Mouse (Mus musculus): ENCODE measurements at regions not wholly inside any gene's neighbourhood (a gene's known extent, or its start where the extent isn't known, plus 50 kb on each side); places are given as distances from the start of the nearest gene placed in this dataset.

DNA sequence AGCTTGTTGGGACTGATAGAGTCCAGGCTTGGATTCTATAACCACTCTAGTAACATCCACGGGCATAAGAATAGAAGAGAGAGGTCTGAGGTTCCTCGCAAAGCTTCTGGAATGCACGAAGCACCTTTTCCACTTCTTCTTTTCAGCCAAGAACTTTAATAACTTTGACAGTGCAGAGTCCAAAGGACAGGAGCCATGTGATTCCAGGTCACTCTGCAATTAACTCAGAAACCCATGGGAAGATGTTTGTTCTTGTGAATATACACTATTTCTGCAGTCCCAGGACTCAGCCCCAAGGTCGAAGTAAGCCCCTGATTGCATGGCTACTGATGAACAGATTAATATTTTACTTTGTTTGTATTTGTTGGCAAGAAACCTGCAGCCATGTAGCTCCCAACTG is 113.0 kb upstream of the Nxt1 start:
- no peak for DNase-seq (ENCODE audit: low read depth, low spot score)

DNA sequence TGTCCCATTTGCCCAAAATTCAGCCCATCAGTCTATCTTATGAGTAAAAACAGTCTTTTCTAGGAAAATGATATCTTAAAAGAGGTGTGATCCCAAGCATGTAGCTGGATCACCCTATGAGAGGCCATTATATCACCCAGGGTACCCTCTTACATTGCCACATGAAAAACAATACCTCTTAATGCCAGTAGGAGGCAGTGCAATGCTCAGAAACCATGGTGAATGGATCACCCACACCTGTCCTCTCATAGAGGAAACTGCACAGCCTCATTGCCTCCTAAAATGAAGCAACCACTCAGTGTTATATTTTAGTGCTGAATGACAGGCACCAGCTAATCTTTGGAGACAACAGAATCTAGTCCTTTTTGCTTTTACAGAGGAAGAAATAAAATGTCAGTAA is 114.0 kb upstream of the Nxt1 start:
- DNase-seq (ENCODE audit: low read depth, low spot score): peak; percentile 20

- no peak for DNase-seq (ENCODE audit: low read depth, low spot score)
Observed at GRCm38 (mm10) chr2:148551207-148551606, 107.8 kb upstream of the Cd93 start.

DNA sequence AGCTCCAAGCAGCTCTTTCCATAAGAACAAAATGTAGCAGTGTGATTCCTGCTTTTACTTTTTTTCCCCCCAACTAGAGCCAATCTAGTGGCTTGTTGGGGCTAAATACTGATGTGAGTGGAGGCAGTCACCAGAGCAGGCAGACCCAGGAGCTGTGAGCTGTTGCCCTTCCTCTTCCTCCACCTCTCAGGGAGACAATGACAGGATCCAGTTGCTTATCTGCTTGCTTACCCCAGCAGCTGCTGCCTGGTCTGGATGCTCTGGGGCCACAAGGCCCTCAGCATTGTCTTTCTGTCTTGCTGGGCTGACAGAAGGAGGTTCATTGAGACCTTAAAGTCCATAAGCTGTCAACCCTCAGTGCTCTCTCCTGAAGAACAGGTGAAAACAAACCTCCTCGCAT is 106.3 kb upstream of the Cd93 start:
- DNase-seq (ENCODE audit: low read depth, low spot score): no peak

DNA sequence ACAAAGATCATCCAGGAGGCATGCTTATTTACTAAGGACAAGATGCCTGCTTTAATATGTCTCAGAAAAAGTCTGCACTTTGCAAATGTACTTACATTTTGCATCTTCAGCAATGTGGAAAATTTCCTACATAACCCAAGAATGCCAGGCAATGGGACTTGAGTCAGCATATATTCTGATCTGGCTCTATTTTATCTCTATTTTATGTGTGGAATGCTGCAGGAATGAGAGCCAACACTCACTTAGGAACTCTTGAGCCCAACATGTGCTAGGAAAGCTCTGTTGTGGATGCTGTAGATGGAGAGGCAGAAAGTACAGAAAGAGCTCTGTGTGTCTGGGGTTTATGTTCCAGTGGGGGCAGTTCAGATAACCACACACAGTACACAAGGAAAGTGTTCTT is 99.0 kb upstream of the Cd93 start:
- DNase-seq (ENCODE audit: low read depth, low spot score): no peak

- DNase-seq (ENCODE audit: low read depth, low spot score): no peak
Observed at GRCm38 (mm10) chr2:148537914-148538510, 94.6 kb upstream of the Cd93 start.

DNA sequence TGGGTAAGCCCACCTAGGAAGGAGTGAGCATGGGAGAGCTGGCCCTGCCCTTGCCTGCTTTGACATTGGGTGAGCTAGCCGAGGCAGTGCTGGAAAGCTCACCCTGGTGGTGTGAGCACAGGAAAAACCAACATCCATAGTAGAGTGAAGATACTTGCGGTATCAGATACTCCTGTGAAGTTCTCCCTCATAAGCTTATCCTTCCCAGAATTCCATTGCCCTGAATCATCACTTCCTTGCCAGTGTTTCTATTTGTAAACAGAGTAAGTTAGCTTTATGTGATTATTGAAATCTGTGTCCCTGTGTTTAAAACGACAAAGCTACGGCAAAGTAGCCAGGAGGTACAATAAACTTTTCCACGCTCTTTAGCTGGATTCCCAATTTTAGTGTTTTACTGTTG is 93.9 kb upstream of the Cd93 start:
- no peak for DNase-seq (ENCODE audit: low read depth, low spot score)

- no peak for DNase-seq (ENCODE audit: low read depth, low spot score)
Observed at GRCm38 (mm10) chr2:148536608-148537007, 93.2 kb upstream of the Cd93 start.

DNA sequence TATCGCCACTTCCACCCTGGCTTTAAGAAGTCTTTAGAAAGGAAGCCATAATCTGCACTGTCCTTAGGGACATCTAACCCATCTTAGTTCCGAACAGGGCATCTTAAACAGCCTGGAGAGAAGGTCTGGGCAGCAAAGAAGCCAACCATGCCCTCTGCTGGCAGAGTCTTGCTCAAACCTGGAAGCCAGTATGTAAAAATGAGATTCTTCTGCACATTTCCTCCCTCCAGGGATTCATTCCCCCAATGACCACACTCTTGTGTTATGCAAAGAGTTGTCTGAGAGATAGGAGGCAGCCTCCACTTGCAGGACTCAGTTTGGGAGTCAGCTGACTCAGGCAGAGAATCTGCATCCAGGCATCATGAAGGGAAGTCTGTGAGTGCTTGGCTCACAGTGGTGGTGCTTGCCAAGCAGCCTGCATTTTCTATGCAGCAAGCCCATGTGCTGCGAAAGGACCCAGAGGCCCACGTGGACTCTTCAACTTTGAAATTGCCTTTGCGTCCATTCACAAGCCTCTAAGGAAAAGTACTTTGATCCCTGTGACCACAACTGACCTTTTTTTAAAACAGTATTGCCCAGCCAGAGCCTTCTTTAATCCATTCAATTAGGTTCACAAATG is 92.3 kb upstream of the Cd93 start:
- DNase-seq (ENCODE audit: low read depth, low spot score): no peak

DNA sequence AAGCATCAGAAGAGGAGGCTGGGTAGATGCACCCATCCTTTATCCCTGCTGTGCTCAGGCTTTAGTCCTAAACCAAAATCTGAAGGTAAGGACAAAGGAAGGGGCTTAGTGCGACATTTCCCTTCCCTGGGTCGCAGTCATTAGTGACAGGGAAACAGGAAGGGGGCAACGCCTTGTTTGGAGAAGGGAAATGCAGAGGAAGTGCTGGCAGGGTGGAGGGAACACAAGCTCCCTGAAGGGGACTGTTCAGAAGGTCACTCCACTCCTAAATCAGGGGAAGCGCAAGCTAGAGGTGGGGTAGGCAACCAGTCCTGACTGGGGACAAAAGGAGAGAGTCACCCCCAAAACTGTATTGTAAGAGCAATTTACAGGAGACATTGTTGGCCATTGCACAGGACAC is 88.7 kb upstream of the Cd93 start:
- no peak for DNase-seq (ENCODE audit: low read depth, low spot score)

GRCm38 (mm10) chr2:148530546-148530945 is 87.2 kb upstream of the Cd93 start:
- DNase-seq (ENCODE audit: low read depth, low spot score): no peak

GRCm38 (mm10) chr2:148529900-148530299 is 86.5 kb upstream of the Cd93 start:
- DNase-seq (ENCODE audit: low read depth, low spot score): no peak

DNA sequence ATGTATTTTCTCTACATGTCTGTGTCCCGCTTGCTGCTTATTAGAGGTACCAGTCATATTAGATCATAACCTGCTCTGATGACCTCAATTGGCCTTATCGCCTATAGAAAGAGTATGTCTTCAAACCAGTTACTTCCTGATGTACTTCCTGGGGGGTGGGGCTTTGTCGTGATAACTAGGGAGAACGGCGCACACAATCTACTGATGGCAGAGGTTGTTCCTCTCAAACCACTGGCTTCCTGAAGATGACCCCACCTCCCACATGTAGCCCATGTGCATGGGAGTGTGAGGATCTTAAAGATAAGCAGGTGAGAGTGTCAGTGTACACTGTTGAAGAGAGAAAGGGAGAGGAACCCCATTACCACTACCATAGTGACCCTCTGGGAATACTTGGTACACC is 84.4 kb upstream of the Cd93 start:
- DNase-seq (ENCODE audit: low read depth, low spot score): no peak

DNA sequence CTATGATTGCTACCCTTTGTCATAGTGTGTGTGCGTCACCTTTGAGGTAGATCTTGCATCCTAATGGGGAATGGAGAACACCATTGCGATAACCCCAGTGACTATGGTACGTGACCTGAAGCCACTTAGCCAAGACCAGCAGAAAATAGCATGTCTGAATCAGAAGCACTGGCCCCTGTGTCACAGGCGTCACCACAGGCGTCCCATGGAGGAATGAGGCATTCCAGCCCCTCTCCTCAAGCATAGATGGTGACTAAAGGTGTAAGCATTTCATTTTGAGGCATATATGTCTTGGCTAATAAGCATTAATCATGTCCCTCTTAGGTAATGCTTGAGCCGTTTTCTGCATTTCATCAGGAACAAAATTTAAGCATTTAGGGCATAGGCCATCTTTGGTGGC is 82.1 kb upstream of the Cd93 start:
- DNase-seq (ENCODE audit: low read depth, low spot score): no peak

- no peak for DNase-seq (ENCODE audit: low read depth, low spot score)
Observed at GRCm38 (mm10) chr2:148523401-148523800, 80.0 kb upstream of the Cd93 start.

DNA sequence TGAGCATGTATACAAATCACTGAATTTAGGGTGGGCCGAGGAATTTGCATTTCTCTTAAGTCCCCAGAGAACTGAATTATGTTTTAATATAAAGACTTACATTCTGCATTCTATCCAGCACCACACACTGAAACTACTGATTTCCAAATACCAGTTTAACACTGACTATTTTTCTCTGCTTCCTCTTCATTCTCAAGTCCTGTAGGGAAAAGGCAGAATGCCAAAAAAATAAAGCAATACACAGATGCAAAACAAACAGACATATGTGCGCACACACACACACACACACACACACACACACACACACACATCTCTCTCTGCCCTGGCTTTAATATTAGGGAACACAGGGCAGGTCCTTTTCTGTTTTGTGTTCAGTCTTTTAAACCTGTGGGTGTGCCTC is 79.6 kb upstream of the Cd93 start:
- DNase-seq (ENCODE audit: low read depth, low spot score): no peak

DNA sequence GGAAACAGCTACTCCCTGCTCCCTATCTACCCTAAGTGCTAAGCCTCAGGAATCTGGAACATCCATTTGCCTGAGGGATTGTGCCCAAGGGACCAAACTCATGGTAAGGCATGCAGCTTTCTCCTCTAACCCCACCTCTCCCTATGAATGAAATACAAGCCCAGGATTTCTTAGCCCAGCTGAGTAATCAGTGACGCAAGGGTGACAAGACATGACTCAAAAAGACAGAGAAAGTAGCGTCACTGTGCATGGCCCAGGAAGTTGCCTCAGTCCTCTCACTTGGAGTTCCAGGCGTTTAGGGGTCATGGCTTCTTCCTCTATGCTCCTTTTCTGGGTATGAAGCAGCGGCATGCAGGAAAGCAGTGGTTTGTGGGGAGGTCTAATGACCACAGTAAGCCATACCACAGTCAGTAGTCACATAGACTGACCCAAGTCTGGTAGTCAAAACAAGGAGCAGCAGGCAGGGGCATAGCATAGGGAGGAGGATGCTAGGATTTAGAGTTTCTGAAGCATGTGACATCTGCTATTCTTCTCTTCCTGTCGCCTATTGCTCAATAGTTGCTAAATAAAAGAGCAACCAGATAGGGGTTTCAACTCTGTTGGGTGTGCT is 78.7 kb upstream of the Cd93 start:
- DNase-seq (ENCODE audit: low read depth, low spot score): no peak

DNA sequence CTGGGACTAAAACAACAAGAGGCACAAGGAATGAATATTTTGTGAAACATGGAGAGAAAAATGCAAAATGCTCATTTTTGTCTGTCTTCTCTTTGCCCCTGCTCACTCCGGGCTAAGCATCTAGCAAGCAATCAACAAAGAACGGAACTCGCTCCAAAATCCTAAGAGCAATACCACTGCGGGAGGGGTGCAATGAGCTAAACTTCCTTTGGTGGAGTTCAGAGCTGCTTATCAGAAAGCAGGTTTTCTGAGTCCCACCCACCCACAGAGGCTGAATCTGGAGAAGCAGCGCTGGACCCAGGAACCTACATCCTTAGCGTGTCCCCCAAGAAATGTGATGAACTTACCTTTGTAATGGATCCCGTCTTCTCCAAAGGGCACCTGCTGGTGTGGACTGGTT is 76.9 kb upstream of the Cd93 start:
- no peak for DNase-seq (ENCODE audit: low read depth, low spot score)

- no peak for DNase-seq (ENCODE audit: low read depth, low spot score)
Observed at GRCm38 (mm10) chr2:148519689-148520290, 76.4 kb upstream of the Cd93 start.

GRCm38 (mm10) chr2:148517906-148518305 is 74.5 kb upstream of the Cd93 start:
- no peak for DNase-seq (ENCODE audit: low read depth, low spot score)

DNA sequence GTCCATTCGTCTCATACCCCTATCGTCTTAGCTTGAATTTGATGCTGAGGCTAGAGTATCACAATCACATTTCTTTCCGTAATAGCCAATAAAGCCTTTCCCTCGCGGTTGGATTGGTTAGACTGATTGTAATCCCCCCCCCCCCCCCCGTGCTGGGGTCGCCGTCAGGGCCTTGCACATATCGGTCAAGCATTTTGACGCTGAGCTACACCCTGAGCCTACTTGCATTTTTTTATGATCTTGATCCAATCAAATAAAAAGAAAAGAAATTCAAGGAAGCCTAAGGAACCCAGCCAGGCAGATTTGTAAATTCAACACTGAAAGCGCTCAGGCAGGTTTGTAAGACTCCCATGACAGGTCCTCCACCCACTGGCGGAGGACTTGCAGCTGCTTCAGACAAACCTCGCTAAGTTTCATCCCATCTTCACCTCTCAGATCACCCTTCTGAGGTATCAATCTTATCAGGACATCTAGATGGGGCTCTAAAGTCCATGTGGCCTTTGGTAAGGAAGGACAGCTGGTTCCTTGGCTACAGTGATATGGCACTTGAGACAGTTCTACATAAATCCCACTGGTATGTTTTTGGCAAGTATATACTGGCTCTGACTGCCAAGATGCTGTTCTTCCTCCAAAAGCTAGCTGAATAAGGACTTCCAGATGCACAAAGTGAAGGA is 66.8 kb upstream of the Cd93 start:
- DNase-seq (ENCODE audit: low read depth, low spot score): no peak

- no peak for DNase-seq (ENCODE audit: low read depth, low spot score)
Observed at GRCm38 (mm10) chr2:148509357-148509756, 66.0 kb upstream of the Cd93 start.

DNA sequence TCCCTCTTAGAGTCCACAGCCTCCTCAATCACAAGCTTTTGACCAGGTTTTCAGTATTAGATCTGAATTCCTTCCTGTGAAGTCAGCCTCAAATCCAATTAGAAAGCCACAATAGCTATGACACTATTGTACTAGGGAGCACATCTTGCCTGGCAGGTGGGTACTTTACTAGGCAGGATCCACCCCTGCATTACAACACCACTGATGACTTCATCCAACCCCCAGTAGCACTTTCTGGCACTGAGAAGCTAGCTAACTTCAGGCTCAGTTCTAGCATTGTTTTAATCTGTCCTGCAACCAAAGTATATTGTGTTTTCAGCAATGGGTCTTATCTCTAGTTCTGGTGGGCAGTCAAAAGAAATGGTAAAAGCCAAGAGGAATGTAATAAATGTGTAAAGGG is 64.2 kb upstream of the Cd93 start:
- DNase-seq (ENCODE audit: low read depth, low spot score): no peak

Data from A20 (cell line).